Mouse (Mus musculus) thymus, postnatal 14 days (tissue): Measurements from ENCODE around the gene Ache.
"Not testable (repeated sequence)": the region's sequence is repeated elsewhere in the genome, so short reads cannot be mapped to it uniquely, and the experiment has no call there.

Source experiments
- DNase-seq: peaks from one replicate; pipeline ENCODE4 v3.0.0; 2021

Ache gene

GRCm38 (mm10) chr5:137287032-137287952, at the start of gene Ache:
Gene Ache (plus strand): TSS chr5:137287519.
- DNase-seq: no peak

GRCm38 (mm10) chr5:137263897-137264720, 23.2 kb upstream of the Ache start:
- DNase-seq: no peak

GRCm38 (mm10) chr5:137264787-137265186, 22.5 kb upstream of the Ache start:
- DNase-seq: no peak

- DNase-seq: peak; percentile 78
Measured at GRCm38 (mm10) chr5:137268131-137268910, 19.0 kb upstream of the Ache start.

- peak; percentile 49 for DNase-seq
Measured at GRCm38 (mm10) chr5:137277360-137278342, 9.7 kb upstream of the Ache start.

GRCm38 (mm10) chr5:137284411-137284810, 2.9 kb upstream of the Ache start:
- DNase-seq: not testable (repeated sequence)

GRCm38 (mm10) chr5:137285045-137285444, 2.3 kb upstream of the Ache start:
- peak; percentile 52 for DNase-seq

GRCm38 (mm10) chr5:137285986-137286385, 1.3 kb upstream of the Ache start:
- DNase-seq: no peak

GRCm38 (mm10) chr5:137286655-137287031, 676 bp upstream of the Ache start:
- DNase-seq: peak; percentile 89

GRCm38 (mm10) chr5:137287953-137288743, 829 bp downstream of the Ache start:
- no peak for DNase-seq

- peak; percentile 75 for DNase-seq
Measured at GRCm38 (mm10) chr5:137288999-137289470, 1.7 kb downstream of the Ache start.

- no peak for DNase-seq
Measured at GRCm38 (mm10) chr5:137289591-137290365, 2.5 kb downstream of the Ache start.

- peak; percentile 59 for DNase-seq
Measured at GRCm38 (mm10) chr5:137290677-137291076, 3.4 kb downstream of the Ache start.

GRCm38 (mm10) chr5:137291381-137291926, 4.1 kb downstream of the Ache start:
- DNase-seq: no peak

GRCm38 (mm10) chr5:137293282-137293681, 6.0 kb downstream of the Ache start:
- DNase-seq: peak; percentile 71

GRCm38 (mm10) chr5:137293839-137294743, 6.8 kb downstream of the Ache start, which contains the start of gene Ufsp1:
Gene Ufsp1 (plus strand): TSS chr5:137294629.
- DNase-seq: peak; percentile 96

- DNase-seq: no peak
Measured at GRCm38 (mm10) chr5:137294744-137295093, 7.4 kb downstream of the Ache start.

- no peak for DNase-seq
Measured at GRCm38 (mm10) chr5:137295296-137295695, 8.0 kb downstream of the Ache start.
